Mouse (Mus musculus) ES-CJ7 (cell line): ENCODE data around the gene Magee2.
"Not testable (repeated sequence)": the region's sequence is repeated elsewhere in the genome, so short reads cannot be mapped to it uniquely, and the experiment has no call there.

Source experiments
- DNase-seq: peaks from one replicate; pipeline ENCODE4 v3.0.0; 2011; ENCODE audit warnings: low read depth, low spot score

The Magee2 gene

DNA sequence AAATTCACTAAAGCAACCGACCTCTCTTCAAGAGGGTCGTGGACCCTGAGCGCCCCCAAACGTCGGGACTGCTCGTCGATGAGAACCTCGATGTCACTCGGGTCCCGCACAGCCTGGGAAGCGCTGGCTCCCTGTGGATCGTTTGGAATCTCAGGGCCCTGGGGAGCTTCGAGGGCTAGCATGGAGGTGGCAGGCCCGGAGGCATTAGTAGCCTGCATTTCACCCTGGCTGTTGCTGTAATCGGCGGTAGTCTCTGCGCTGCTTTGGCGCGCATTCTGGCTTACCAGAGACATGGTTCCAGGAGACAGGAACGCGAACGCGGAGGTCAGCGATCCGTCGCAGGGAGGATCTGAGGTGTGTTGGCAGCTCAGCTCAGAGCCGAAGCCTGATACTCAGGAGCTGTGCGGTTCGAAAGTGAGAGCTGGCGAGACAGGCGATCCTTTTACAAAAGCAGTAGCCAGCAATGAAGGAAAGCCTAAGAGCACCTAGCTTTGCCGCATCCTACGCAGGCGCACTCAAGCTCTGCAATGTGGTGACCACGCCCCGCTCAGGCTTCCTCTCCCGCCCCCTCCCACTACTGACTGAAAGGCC, at the start of gene Magee2:
TSS of gene Magee2 (minus strand) at position 517 of the 591 bp plus-strand sequence.
- peak; percentile 66 for DNase-seq

DNA sequence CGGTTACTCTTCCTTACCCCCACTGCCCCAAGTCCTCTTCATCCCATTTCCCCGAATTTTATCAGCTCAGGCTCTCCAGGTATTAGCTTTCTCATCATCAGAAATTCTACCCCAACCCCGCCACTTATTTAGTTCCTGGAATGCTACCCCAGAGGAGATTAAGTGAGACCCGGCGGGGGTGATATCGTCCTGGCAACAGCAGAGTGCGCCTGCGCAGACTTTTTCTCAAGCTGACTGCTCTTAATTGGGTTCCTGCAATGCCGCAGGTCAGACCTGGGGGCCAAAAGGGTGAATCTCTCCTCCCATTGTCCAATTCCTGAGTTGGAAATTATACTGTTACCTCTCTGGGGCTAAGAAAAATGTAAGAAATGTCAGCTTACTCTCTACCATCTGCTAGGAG, 3.5 kb downstream of the Magee2 start:
- DNase-seq: peak; percentile 13

DNA sequence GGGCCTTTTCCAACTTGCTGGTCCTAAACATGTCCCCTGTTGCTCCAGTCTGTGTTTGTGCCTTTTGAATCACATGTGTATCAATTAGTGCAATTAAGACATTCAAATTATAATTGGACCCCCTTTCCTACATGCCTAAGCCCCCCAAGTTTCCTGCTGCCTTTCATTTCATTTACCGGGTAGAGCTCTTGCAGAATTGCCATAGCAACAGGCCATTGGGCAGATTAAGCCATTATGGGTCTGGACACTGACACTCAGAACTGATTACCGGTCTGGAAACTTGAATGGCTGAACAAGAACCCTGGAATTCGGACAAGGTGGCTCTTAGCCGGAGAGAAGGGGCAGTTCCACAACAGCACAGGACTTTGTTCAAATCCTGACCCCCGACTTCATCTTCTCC, 39.5 kb downstream of the Magee2 start:
- DNase-seq: not testable (repeated sequence)

DNA sequence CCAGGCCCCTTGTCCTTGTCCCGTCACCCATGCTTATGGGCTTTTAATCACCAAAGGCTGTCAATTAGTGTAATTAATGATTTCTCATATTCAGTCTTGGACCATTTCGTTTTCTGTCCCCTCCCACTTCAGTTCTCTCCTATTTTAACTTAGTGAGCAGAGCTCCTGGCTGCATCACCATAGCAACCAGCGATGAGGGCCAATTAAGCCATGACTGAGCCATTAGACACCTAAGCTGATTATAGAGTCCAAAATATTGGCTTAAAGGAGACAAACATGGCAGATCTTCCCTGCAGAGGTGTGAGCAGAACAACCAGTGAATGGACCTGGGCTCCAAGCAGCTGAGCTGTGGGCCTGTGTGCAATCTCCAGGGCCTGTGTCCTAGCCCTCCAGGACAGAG, 40.1 kb downstream of the Magee2 start:
- DNase-seq: not testable (repeated sequence)

DNA sequence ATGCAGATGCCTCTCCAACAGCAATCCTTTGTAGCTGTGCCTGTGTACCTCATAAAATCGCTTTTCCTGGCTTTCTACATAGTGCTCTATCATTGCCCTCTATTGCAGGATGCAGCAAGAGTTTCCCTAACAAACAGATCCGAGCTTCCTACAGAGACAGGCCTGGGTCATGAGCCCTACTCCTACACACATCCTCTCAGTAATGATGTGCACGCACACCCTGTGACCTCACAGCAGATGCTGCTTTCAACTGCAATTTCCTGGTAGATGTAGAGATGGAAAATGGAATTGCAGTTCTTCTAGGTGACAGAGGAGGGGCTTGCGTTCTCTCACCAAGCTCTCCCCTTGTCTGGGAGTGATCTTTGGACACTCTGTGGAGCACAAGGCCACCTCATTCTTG, 43.4 kb downstream of the Magee2 start:
- DNase-seq: not testable (repeated sequence)
